Mouse (Mus musculus): ENCODE data around the gene Ccn2. TPM values are rescaled to one million over a fixed set of nuclear protein-coding genes. Genes with fewer than 3 reads are reported as not detected.

Gene Ccn2
- polyA plus RNA-seq, 1 experiment from 2014 or later = 1.4 TPM

Other genes starting within 250 kb of the Ccn2 start
- 1.5 and 2.1 TPM in 2 replicates for gene Enpp1, start 116.7 kb downstream of the Ccn2 start, polyA plus RNA-seq (2016; fragmentation: Nextera tagmentation; extraction: Ambion mirVana)
- 1.3 and 2.1 TPM in 2 replicates for gene Enpp3, start 247.4 kb downstream of the Ccn2 start, polyA plus RNA-seq (2016; fragmentation: Nextera tagmentation; extraction: Ambion mirVana)